Mouse (Mus musculus) Patski (cell line): ENCODE results near the gene Pomgnt1. TPM values are rescaled to one million over a fixed set of nuclear protein-coding genes. Genes with fewer than 3 reads are reported as not detected.
A peak's percentile ranks its signal among the peaks of the same experiment; 100 is the strongest.

Experiments
- ATAC-seq: fragments of 100-300 bp; one replicate; pipeline ENCODE4 v1.8.0; 2021
- CTCF ChIA-PET: fragments of 350-600 bp; sonication (Branson Sonifier 250); formaldehyde crosslinking; loops from one replicate; lab custom pipeline; 2022; ENCODE audit warnings: inconsistent platforms; lab: Charles Lee
- POLR2A ChIA-PET: fragments of 350-600 bp; sonication (Branson Sonifier 250); formaldehyde crosslinking; loops from one replicate; lab custom pipeline; 2022; ENCODE audit warnings: antibody characterized with exemption, inconsistent platforms; lab: Charles Lee
- DNase-seq: peaks from one replicate; pipeline ENCODE4 v3.0.0-alpha.2; 2011; ENCODE audit warnings: low read depth, low spot score
- H3K27me3 ChIP-seq: fragments of 371-371 bp; one replicate; pipeline ENCODE4 v1.5.1; 2021
- CTCF ChIP-seq: fragments of 100-300 bp; IDR thresholded peaks from one replicate; pipeline ENCODE4 v1.5.1; 2021
- in situ Hi-C: fragments of 300-500 bp; cut with MboI; formaldehyde crosslinking; loops from 3 replicates; pipeline ENCODE4 v1.11.1; 2018; ENCODE audit warnings: low pct_unique_long_range_greater_than_20kb, mixed read lengths
- polyA plus RNA-seq: library from polyadenylated mRNA; unstranded; gene quantifications from one replicate; pipeline ENCODE4 v1.2.3, GENCODE M21; 2021

The Pomgnt1 gene
- polyA plus RNA-seq, 1 experiment from 2014 or later, result 57.6 TPM

DNA sequence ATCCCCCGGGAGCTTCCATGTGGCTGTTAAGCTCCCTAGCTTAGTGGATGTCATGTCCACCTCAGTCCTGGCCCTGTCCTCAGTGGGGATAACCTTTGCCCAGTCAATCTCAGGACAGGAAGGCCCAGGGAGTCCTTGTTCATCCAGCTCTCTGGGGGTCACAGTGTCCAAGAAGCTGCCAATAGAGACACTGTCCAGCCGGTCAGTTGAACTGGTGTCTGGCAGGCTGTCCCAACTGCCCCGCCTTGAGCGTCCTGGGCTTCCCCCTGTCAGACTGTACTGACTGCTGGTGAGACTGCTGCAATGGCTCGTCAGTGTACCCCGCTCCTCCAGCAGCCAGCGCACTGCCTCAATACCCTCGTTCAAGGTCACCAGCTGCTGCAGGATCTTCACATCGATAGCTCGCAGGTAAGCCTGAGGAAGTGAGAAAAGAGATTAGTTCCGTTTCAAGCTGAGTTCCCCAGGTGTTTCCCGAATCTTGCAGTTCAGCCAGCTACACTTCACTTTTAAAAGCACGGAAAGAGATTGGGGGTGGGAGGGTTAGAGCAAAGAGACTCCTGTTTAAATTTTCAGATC, 13.9 kb downstream of the Pomgnt1 start:
- no peak for TF ChIP-seq CTCF
- ChIA-PET CTCF (interaction anchor here (0.9 kb wide), 1 partner anchor 205 kb away, joined by 3 read pairs; no protein-coding TSS in a partner anchor), POLR2A (no interaction called here)
- in situ Hi-C loops, result no loop called here
- no peak for DNase-seq
- ATAC-seq, result no peak
- H3K27me3 ChIP-seq, result no peaks in the 10 kb centered on the region

DNA sequence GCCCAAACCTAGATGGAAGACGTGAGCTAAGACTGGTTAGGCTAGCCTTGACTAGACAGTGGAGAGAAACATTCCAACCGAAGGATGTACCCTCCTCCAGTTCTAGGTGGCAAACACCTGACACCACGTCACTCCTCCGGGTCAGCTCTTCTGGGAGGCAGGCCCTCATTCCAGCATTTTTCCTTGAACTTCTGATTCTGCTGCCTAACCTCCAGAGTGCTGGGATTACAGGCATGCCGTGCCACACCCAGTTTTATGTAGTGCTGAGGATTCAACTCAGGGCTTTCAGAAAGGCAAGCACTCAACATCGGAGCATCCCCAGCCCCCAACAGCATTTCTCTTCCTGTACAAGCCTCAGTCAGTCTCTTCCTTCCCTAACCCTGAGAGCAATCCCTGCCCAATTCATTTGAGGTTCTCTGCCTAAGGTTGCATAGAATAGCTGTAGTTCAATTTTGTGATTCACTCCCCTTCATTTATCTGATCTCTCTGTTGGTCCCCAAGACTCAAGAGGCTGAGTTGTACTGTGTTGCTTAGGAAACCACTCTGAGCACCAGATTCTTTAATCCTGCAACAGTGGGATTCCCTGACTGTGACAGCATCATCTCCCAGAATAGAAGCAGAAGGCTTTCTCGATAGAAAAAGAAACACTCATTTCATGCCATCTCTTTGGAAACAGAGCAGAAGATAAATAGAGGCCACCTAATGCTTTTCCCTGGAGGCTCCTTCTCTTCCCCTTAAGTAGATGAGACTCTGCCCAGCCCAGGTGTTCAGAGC, 17.3 kb downstream of the Pomgnt1 start:
- ATAC-seq (no peak), DNase-seq (no peak)
- ChIA-PET POLR2A (interaction anchor here (1.8 kb wide), 1 partner anchor 10 kb away, joined by 5 read pairs; the partner anchor contains the start of gene Lurap1), CTCF (no interaction called here)
- no peaks in the 10 kb centered on the region for H3K27me3 ChIP-seq
- TF ChIP-seq CTCF, result no peak
- in situ Hi-C loops, result no loop called here

DNA sequence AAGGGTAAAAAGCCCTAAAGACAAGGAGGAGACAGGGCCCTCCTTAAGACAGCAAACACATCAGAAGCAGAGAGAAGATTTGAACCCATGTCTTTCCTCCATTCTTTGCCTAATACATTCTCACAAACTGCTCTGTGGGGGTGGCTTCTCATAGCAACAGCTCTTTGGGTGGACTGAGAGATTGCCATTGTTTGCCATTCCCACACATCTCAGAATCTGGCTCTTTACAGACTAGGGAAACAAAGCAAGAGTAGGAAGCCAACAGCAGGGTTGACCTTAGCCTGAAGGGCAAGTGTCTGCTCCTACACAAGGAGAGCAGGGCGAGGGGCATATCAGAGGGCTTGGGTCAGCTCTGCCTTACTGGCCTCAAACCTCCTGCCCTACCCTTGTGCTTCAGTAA, 18.1 kb downstream of the Pomgnt1 start:
- no peak for TF ChIP-seq CTCF
- in situ Hi-C loops, result no loop called here
- no peak for DNase-seq
- H3K27me3 ChIP-seq, result no peaks in the 10 kb centered on the region
- ChIA-PET POLR2A (interaction anchor here (1.8 kb wide), 1 partner anchor 9 kb away, joined by 5 read pairs; the partner anchor contains the start of gene Lurap1), CTCF (no interaction called here)
- no peak for ATAC-seq

DNA sequence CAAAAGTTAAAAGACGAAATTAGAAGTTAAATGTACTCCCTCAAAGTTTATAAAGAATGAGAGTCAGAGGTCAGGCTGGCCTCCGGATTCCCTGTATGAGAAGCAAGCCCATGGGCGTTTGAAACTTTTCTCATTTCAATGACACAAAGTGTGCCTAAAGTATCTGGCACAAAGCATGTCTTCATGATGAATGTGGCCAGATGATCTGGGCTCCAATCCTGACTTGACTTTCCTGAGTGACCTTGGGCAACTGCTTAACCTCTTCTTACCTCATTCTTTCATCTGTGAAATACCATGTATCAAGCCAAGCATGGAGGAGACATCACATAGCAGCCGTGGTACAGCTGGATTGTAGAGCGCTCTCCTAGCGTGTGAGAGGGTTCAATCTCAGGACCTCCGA, 18.6 kb downstream of the Pomgnt1 start:
- no peak for TF ChIP-seq CTCF

DNA sequence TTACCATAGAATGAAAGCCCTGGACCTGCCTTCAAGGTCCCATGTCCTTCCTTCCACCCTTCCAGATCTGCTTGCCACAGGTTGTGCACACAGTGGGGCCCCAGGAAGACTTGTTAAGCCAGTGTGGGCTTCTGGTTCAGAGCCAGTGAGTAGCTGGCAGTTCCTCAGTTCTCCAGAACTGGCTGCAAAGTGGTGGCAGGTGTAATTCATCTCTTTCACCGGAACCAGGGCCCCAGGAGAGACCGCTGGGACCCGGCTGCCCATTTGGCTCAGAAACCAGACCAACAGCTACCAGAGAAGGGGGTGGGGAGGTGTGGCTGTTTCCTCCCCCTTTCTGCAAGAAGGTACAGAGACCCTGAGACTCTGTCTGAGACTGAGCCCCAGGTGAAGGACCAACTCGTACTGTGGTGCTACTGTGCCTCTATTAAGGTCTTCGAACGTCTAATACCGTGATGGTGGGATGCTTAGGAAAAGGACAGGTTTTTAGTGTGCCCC, 19.7 kb downstream of the Pomgnt1 start:
- no peaks in the 10 kb centered on the region for H3K27me3 ChIP-seq
- DNase-seq (no peak), ATAC-seq (no peak)
- POLR2A ChIA-PET, result no interaction called here
- no peak for TF ChIP-seq CTCF
- in situ Hi-C loops, result no loop called here
- CTCF ChIA-PET, result no interaction called here

More for the DNA sequence above, 18.6 kb downstream of the Pomgnt1 start:
- DNase-seq (no peak), ATAC-seq (no peak)
- CTCF ChIA-PET, result no interaction called here
- POLR2A ChIA-PET, result interaction anchor here (1.8 kb wide), 1 partner anchor 8 kb away, joined by 5 read pairs; the partner anchor contains the start of gene Lurap1
- no peaks in the 10 kb centered on the region for H3K27me3 ChIP-seq
- in situ Hi-C loops, result no loop called here

DNA sequence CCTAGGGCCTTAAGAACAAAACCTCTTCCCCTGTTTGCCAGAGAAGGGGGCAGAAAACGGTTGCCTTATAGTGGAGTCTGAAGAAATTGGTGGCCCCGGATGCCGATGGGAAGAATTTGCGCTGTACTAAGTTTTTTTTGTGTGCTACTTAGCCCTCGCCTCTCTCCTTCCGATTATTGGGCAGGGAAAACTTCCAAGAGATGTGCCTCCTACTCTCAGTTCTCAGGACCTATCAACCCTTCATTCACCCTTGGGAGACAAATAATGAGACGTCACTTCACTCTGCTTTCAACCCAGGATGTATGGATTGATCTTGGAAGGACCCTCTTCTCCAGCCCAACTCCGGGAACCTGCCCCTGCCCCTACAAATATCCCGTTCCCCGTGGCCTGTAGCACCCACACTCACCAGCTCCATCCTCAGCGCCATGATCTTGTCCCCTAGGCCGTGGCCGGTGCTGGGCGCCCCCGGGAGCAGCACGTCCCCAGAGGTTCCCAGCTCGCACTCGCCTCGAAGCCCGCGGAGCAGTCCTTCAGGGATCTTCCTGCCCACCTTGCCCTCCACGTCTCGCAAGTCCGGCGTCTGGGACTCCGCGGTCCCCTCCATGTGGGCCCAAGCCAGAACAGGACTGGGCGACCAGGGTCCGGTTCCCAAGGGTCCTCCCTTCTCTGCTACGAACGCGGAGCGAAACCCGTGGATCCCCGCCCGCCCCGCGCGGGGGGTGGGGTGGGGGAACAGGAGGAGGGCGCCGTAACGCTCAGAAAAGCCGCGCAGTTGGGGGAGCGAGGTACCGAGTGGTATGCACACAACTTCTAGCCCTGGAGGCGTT, 20.5 kb downstream of the Pomgnt1 start:
- no peak for DNase-seq

DNA sequence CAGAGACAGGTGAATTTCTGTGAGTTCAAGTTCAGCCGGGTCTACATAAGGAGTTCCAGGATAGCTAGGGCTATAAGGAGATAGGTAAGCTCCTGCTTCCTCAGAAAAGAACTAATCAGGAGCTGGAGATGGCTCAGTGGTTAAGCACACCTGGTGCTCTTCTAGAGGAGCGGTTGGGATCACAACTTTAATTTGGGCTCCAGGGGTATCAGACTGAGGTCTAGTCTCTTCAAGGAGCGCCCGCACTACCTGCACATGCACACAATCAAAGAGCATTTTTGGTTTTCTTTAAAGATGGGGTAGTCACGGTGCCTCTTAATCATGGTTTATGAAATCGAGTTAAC, 26.1 kb downstream of the Pomgnt1 start:
- ATAC-seq (no peak), DNase-seq (no peak)
- POLR2A ChIA-PET, result interaction anchor here (0.6 kb wide), 1 partner anchor 69 kb away, joined by 3 read pairs; no protein-coding TSS in a partner anchor
- CTCF ChIA-PET, result no interaction called here
- TF ChIP-seq CTCF, result no peak
- in situ Hi-C loops, result no loop called here
- H3K27me3 ChIP-seq, result no peaks in the 10 kb centered on the region

More for the DNA sequence above, 20.5 kb downstream of the Pomgnt1 start:
- no peaks in the 10 kb centered on the region for H3K27me3 ChIP-seq
- in situ Hi-C loops, result no loop called here
- ATAC-seq, result peak; percentile 78
- TF ChIP-seq CTCF, result no peak
- ChIA-PET CTCF (no interaction called here), POLR2A (interaction anchor here (0.6 kb wide), 2 partner anchors 158 to 640 kb away, joined by 3 read pairs; no protein-coding TSS in a partner anchor)

DNA sequence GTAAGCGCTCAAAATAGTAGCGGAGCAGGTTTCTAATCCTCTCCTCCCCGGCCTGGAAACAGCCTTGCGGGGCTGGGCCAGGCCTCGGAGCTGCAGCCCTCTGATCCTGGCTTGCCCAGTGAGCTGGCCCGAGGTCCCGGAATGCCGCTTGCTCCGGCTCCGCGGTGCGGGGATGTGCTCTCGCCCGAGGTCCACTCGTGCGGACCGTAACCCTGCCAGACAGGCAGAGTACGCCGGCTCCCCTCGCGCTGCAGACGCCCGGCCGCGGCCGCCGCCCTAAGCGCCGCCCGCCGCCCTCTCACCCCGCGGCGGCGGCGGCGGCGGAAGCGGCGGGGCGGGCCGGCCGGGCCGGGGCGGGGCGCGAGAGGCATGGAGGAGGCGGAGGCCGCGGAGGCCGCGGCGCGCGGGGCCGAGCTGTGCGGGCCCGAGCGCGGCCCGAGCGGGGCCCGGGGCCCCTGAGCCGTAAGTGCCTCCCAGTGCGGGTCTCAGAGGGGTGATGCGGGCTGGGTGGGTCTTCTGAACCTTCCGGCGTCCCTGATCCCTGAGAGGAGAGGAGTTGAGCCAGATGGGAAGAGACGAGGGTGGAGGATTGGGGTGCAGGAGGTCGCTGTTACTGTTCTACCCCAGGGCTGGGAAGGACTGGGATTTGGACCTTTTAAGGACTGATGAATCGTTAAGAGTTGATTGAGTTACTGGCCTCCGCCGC, 26.7 kb downstream of the Pomgnt1 start:
- ATAC-seq, result peak; percentile 87
- in situ Hi-C loops, result no loop called here
- ChIA-PET CTCF (no interaction called here), POLR2A (interaction anchor here (0.6 to 1.3 kb wide), 2 partner anchors 9 to 69 kb away, joined by 3 to 5 read pairs; no protein-coding TSS in a partner anchor)
- no peak for DNase-seq
- TF ChIP-seq CTCF, result no peak
- no peaks in the 10 kb centered on the region for H3K27me3 ChIP-seq

DNA sequence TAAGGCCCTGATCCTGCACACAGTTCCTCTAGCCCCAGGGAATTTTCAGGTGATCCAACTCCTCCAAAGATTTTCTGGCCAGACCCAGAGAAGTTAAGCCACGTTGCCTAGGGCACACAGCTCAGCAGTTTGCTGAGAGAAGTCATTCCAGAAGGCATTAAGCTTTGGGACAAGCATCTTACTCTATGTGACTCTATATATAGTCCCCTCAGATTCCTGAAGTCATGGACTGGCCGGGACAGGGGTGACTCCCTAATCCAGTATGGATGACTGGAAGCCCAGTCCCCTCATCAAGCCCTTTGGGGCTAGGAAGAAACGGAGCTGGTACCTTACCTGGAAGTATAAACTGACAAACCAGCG, 27.2 kb downstream of the Pomgnt1 start:
- ChIA-PET POLR2A (interaction anchor here (1.3 kb wide), 1 partner anchor 9 kb away, joined by 5 read pairs; no protein-coding TSS in a partner anchor), CTCF (no interaction called here)
- ATAC-seq, result peak; percentile 29
- DNase-seq, result no peak
- H3K27me3 ChIP-seq, result no peaks in the 10 kb centered on the region
- TF ChIP-seq CTCF, result no peak
- in situ Hi-C loops, result no loop called here

DNA sequence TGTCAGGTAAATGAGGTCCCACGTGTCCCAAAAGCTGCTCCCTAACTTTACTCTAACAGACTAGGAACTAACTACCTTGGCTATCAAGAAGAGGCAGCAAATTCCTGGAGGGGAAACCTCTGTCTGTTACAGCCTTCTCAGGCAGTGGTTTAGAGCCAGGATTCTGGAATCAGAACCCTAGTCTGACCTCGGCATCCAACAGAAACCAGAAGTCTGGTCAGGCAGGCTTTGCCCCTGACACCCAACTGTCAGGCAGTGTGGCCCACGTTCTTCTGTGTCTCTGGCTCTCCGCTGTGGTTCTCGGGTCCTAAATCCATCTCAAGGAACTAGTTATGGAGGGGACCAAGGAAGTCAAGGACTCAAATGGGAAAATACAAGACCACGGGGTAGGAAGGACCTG, 27.6 kb downstream of the Pomgnt1 start, which contains the start of gene Lurap1:
Lurap1 (minus strand) TSS at position 101 of the 400 bp plus-strand sequence.
- ChIA-PET POLR2A (interaction anchor here (1.3 kb wide), 1 partner anchor 10 kb away, joined by 5 read pairs; no protein-coding TSS in a partner anchor), CTCF (no interaction called here)
- ATAC-seq (no peak), DNase-seq (no peak)
- in situ Hi-C loops, result no loop called here
- no peaks in the 10 kb centered on the region for H3K27me3 ChIP-seq
- no peak for TF ChIP-seq CTCF
